Mouse (Mus musculus) kidney, adult 9 months (tissue): ENCODE results near the gene Rap1gap.
A peak's percentile ranks its signal among the peaks of the same experiment; 100 is the strongest.

Experiments used
- DNase-seq: peaks from one replicate; pipeline ENCODE4 v3.0.0; 2022

Gene Rap1gap

DNA sequence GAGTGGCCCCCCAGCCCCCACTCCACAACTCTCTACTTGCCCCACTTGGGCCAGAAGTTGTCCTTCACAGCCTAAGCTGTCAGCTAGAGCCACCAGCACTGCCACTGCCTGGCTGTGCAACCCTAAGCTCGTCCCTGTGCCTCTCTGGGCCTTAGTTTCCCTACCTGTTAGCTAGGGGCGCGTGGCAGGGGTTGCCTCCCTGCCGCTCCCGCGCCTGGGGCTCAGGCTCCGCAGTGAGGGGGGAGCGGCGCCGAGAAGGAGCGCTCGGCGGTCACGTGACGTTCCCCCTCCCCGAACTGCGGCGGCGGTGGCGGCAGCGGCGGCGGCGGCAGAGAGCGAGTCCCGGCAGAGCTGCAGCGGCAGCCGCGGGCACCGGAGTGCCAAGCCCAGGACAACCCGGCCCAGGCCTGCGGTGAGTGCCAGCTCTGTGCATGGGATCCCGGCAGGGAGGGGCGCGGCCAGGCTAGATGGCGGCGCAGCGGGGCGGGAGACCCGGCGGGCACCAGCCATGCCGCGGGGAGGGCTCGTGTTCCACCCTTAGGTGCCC is at the start of gene Rap1gap:
Gene Rap1gap (plus strand): TSS at position 294 of the 547 bp plus-strand sequence.
- no peak for DNase-seq

- DNase-seq = no peak
Observed at GRCm38 (mm10) chr4:137622847-137623246, 41.7 kb upstream of the Rap1gap start.

DNA sequence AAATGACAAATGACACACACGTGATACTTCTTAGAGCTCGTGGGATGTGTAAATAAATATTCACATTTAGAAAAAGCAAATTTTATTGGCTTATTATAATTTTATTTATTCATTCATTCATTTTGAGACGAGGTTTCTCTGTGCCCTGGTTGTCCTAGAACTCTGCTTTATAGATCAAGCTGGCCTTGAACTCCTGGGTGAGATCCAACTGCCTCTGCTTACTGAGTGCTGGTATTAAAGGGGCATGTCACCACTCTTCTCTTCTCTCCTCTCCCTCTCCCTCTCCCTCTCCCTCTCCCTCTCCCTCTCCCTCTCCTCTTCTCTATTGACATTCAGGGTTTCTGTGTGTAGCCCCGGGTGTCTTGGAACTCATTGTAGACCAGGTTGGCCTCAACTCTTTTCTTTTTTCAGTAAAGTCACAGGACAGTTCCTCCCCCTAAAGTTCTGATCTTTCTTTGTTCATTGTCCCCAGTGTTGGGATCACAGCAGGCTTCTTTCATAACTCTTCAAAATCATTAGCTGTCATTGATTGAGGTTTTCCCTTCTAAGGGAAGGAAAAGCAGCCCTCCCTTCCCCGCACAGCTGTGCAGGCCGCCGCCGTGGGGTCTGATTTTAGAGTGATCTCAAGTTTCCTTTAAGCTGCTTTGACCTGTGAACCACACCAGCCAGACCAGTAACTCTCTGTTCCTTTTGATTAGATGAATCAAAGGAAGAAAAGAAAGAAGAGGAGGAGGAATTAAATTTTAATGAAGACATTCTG is 36.9 kb upstream of the Rap1gap start:
- no peak for DNase-seq

GRCm38 (mm10) chr4:137628400-137628799 is 36.1 kb upstream of the Rap1gap start:
- no peak for DNase-seq

DNA sequence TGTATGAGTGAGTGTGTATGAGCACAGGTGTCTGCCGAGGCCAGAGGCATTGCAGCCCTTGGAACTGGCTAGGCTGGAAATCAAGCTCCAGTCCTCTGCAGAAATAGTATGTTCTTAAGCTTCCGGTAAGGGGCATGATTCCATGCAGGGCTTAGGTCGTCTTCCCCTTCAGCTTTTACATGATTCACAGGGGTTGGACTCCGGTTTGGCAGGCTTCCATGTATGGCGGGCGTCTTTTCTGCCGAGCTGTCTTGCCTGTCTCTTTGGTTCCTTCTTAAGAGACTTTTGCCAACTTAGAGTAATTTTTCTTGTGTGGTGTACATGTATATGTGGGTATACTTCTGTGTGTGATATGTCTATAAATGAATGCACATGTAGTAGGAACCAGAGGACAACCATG is 35.2 kb upstream of the Rap1gap start:
- no peak for DNase-seq

GRCm38 (mm10) chr4:137630153-137630552 is 34.4 kb upstream of the Rap1gap start:
- no peak for DNase-seq

- DNase-seq = peak; percentile 47
Observed at GRCm38 (mm10) chr4:137631596-137631995, 32.9 kb upstream of the Rap1gap start.

DNA sequence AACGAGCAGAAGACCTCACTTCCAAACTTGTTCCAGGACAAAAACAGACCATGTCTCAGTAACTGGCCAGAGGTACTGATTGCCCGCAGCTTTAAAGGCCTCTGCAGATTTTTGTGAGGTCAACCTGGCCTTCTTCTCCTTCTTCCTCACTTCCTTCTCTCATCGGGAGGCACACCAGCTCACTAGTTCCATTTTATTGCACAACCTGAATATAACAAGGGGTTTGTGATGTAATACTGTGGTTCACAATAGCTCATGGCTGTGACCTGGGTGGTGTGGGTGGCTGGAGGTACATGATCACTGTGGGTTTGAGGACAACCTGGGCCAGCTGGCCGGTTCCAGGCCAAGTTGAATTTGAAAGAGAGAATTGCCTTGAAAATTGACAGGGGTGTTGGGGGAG is 31.1 kb upstream of the Rap1gap start:
- no peak for DNase-seq

GRCm38 (mm10) chr4:137636597-137636996 is 27.9 kb upstream of the Rap1gap start:
- no peak for DNase-seq

DNA sequence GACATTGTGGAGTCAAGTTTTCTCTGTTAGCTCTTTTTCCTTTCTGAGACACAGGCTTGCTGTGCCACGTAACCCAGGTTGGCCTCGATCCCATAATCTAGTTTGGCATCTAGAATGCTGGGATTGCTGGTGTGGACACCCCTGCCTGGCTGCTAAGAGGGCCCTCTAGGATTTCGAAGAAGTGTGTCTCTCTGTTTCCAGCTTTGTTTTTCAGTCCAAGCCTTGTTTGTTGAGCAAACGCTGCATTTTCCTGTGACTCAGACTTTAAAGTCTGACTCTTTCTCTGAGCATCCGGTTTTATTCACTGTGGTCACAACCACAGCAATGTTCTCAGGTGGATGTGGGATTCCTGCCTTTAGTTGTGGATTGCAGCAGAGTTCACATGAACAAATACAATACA is 23.0 kb upstream of the Rap1gap start:
- no peak for DNase-seq

DNA sequence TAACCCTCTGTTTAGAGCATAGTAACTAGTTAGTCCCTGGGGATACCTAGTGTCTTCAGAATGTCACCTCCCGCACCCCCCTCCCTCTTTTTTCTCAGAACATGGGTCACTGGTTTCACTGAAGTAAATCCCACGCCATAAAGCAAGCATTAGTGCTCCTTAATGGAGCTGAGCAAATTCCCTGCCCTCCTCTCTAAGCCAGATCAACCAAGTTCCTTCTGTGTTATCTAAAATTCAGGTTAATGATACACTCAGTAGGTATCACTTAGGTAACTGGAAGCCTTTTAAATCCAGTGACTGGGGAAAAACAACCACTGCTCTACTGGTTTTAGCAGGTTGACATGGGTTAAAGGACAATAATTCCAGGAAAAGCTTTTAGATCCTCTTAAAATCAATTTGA is 22.4 kb upstream of the Rap1gap start:
- no peak for DNase-seq

DNA sequence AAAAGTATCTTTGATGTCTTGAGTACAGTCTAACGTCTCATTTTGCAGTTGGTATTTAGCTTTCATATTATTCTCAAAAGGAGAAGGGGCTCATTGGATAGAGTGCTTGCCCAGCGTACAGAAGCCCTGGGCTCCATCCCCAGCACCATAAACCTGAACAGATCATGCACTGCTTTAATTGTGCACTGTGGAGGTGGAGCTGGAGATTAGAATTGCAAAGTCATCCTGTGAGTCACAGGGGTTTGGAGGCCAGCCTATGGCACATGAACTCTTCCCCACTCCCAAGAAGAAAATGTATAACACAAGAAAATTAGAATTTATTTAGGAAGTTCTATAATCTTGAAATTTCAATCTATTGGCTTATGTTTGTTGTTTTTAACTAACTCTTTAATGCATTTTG is 21.1 kb upstream of the Rap1gap start:
- no peak for DNase-seq

- DNase-seq = no peak
Observed at GRCm38 (mm10) chr4:137646262-137646661, 18.3 kb upstream of the Rap1gap start.

- no peak for DNase-seq
Observed at GRCm38 (mm10) chr4:137647648-137648047, 16.9 kb upstream of the Rap1gap start.

- DNase-seq = no peak
Observed at GRCm38 (mm10) chr4:137648230-137648629, 16.3 kb upstream of the Rap1gap start.

GRCm38 (mm10) chr4:137650912-137651311 is 13.6 kb upstream of the Rap1gap start:
- no peak for DNase-seq

- DNase-seq = peak; percentile 60
Observed at GRCm38 (mm10) chr4:137652835-137653346, 11.6 kb upstream of the Rap1gap start.

GRCm38 (mm10) chr4:137655241-137656031 is 9.1 kb upstream of the Rap1gap start:
- peak; percentile 61 for DNase-seq

GRCm38 (mm10) chr4:137657674-137658073 is 6.9 kb upstream of the Rap1gap start:
- DNase-seq = no peak

DNA sequence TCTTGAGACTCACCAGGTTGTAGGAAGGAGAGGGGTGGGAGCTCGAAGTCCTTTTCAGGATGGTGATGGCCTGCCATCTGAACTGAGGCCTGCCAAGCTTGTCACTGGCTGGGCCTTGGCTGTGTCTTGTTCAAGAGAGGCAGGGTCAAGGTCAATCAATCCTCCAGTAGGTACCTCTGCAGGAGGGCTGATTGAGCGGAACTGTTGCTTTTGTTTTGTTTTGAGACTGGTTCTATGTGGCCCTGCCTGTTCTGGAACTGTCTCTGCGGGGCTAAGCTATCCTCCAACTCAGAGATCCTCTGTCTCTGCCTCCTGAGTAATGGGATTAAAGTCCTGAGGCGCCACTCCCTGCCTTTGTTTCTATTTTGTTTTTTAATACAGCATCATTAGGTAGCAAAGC is 5.0 kb upstream of the Rap1gap start:
- no peak for DNase-seq

GRCm38 (mm10) chr4:137660364-137661077 is 4.0 kb upstream of the Rap1gap start:
- no peak for DNase-seq

- no peak for DNase-seq
Observed at GRCm38 (mm10) chr4:137661078-137661450, 3.5 kb upstream of the Rap1gap start.

DNA sequence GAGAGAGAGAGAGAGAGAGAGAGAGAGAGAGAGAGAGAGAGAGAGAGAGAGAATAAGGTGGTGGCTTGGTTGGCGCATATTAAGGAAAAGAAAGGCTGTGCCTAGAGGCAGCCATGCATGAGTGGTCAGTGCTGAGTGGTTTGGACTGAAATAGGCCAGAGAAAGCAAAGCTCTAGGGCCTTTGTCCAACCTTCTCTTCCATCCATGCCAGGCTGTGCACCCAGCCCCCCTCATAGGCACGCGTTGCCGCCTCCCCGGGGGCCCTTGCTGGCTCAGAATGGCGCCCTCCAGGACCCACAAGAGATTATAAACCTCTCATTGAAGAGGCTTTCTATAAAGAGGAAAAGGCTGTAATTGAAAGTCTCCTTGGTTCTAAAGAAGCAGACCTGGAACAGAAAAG is 3.0 kb upstream of the Rap1gap start:
- DNase-seq = peak; percentile 75
